Mouse (Mus musculus) left cerebral cortex, postnatal 14 days (tissue): Measurements from ENCODE around the gene Acvr1. TPM values are rescaled to one million over a fixed set of nuclear protein-coding genes. Genes with fewer than 3 reads are reported as not detected.
A peak's percentile ranks its signal among the peaks of the same experiment; 100 is the strongest.

Experiments used
- DNase-seq, 2 experiments: peaks; one replicate each; pipeline ENCODE4 v3.0.0; 2021 to 2022; ENCODE audit warnings: low spot score in 2 of 2, mixed read lengths in 1 of 2
- intact Hi-C: fragments of 180-260 bp; cut with DNase I; formaldehyde crosslinking; loops from one replicate; pipeline ENCODE4 v1.15.1; 2025
- total RNA-seq, 2 experiments: library from RNA; stranded (reverse); gene quantifications; 2 replicates each; pipeline ENCODE4 v1.2.3; 2021

Acvr1 gene
- total RNA-seq, 2 experiments from 2014 or later: 32.7 to 33.8 TPM

- intact Hi-C loops: no loop called here
- DNase-seq: no peak
Observed at GRCm38 (mm10) chr2:58443163-58443562, 123.8 kb downstream of the Acvr1 start.

- DNase-seq: no peak
- intact Hi-C loops: no loop called here
Observed at GRCm38 (mm10) chr2:58436911-58437310, 130.0 kb downstream of the Acvr1 start.

GRCm38 (mm10) chr2:58435507-58435906 is 131.4 kb downstream of the Acvr1 start:
- intact Hi-C loops: no loop called here
- DNase-seq: no peak

GRCm38 (mm10) chr2:58434438-58434837 is 132.5 kb downstream of the Acvr1 start:
- intact Hi-C loops: no loop called here
- DNase-seq: no peak

GRCm38 (mm10) chr2:58433317-58433716 is 133.6 kb downstream of the Acvr1 start:
- DNase-seq: no peak
- intact Hi-C loops: no loop called here

GRCm38 (mm10) chr2:58432211-58432610 is 134.7 kb downstream of the Acvr1 start:
- intact Hi-C loops: no loop called here

GRCm38 (mm10) chr2:58425436-58426004 is 141.4 kb downstream of the Acvr1 start:
- intact Hi-C loops: no loop called here
- DNase-seq: no peak

More at GRCm38 (mm10) chr2:58432211-58432610, 134.7 kb downstream of the Acvr1 start:
- peak; percentile 40 to 66 for DNase-seq

- no peak for DNase-seq
- intact Hi-C loops: no loop called here
Observed at GRCm38 (mm10) chr2:58423319-58423718, 143.6 kb downstream of the Acvr1 start.

GRCm38 (mm10) chr2:58419571-58419970 is 147.4 kb downstream of the Acvr1 start:
- intact Hi-C loops: no loop called here
- no peak for DNase-seq

- intact Hi-C loops: no loop called here
Observed at GRCm38 (mm10) chr2:58418109-58418508, 148.8 kb downstream of the Acvr1 start.

GRCm38 (mm10) chr2:58417684-58418083 is 149.3 kb downstream of the Acvr1 start:
- intact Hi-C loops: no loop called here
- DNase-seq: no peak

More at GRCm38 (mm10) chr2:58418109-58418508, 148.8 kb downstream of the Acvr1 start:
- DNase-seq: no peak

GRCm38 (mm10) chr2:58415037-58415436 is 151.9 kb downstream of the Acvr1 start:
- no peak for DNase-seq
- intact Hi-C loops: no loop called here

GRCm38 (mm10) chr2:58408926-58409634 is 157.9 kb downstream of the Acvr1 start:
- intact Hi-C loops: no loop called here
- DNase-seq: peak in 1 of 2 experiments; percentile 30

- intact Hi-C loops: no loop called here
- no peak for DNase-seq
Observed at GRCm38 (mm10) chr2:58403481-58403880, 163.5 kb downstream of the Acvr1 start.

GRCm38 (mm10) chr2:58388601-58389000 is 178.4 kb downstream of the Acvr1 start:
- intact Hi-C loops: no loop called here
- no peak for DNase-seq

GRCm38 (mm10) chr2:58380020-58380419 is 186.9 kb downstream of the Acvr1 start:
- intact Hi-C loops: no loop called here

GRCm38 (mm10) chr2:58379475-58379874 is 187.5 kb downstream of the Acvr1 start:
- DNase-seq: peak in 1 of 2 experiments; percentile 26
- intact Hi-C loops: no loop called here

More at GRCm38 (mm10) chr2:58380020-58380419, 186.9 kb downstream of the Acvr1 start:
- no peak for DNase-seq

- DNase-seq: no peak
- intact Hi-C loops: no loop called here
Observed at GRCm38 (mm10) chr2:58377417-58378130, 189.4 kb downstream of the Acvr1 start.

GRCm38 (mm10) chr2:58366196-58366595 is 200.8 kb downstream of the Acvr1 start:
- DNase-seq: no peak
- intact Hi-C loops: no loop called here

GRCm38 (mm10) chr2:58361361-58362046 is 205.5 kb downstream of the Acvr1 start:
- DNase-seq: no peak
- intact Hi-C loops: no loop called here
